Mouse (Mus musculus): ENCODE data around the gene Fam222a. TPM values are rescaled to one million over a fixed set of nuclear protein-coding genes. Genes with fewer than 3 reads are reported as not detected.

Gene Fam222a
- polyA plus RNA-seq, 1 experiment from 2014 or later, result 4.7 TPM

GRCm38 (mm10) chr5:114618851-114619250 is 51.0 kb downstream of the Fam222a start:
- H3K36me3 ChIP-seq, result no peaks in the 10 kb centered on the region
- H3K27ac ChIP-seq, result no peak overlapping the region
- 28% methylated on average over 8 of the region's 8 CpGs for WGBS
- no peak overlapping the region for H3K4me2 ChIP-seq
- no peaks in the 10 kb centered on the region for H3K27me3 ChIP-seq
- H3K9me3 ChIP-seq (replicated peaks), result no peaks in the 10 kb centered on the region
- ATAC-seq (replicated peaks; ENCODE audit: low FRiP score), result no peak
- no peaks in the 10 kb centered on the region for H3K4me1 ChIP-seq
- no peak overlapping the region for H3K9ac ChIP-seq
- H3K4me3 ChIP-seq (replicated peaks), result no peak overlapping the region

DNA sequence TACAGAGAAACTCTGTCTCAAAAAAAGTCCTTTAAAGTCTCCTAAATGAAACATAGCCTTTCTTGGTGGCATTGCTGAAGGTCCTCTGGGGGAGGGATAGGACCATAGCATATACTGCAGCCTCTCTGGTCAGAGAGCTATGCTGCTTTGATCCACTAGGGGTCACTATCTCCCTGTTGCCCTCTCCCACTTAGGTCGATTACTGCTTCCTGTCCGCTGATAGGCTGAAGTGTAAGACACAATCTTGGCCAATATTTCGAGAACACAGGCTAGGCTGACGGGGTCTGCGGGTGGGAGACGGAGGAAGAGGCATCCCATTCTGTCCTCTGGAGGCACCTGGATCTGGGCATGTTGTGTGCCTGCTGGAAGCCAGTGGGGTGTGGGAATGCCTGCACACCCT is 52.5 kb downstream of the Fam222a start:
- Histone ChIP-seq H3K9ac (no peak overlapping the region), H3K9me3 (replicated peaks) (no peaks in the 10 kb centered on the region), H3K27ac (no peak overlapping the region), H3K4me1 (no peaks in the 10 kb centered on the region), H3K4me3 (replicated peaks) (no peak overlapping the region), H3K4me2 (no peak overlapping the region), H3K27me3 (0 out of 2 replicates have a peak, but pooled peaks cover 2% of the 10 kb centered on the region), H3K36me3 (no peaks in the 10 kb centered on the region)
- ATAC-seq (replicated peaks; ENCODE audit: low FRiP score), result no peak
- 43% methylated on average over 6 of the region's 6 CpGs for WGBS

DNA sequence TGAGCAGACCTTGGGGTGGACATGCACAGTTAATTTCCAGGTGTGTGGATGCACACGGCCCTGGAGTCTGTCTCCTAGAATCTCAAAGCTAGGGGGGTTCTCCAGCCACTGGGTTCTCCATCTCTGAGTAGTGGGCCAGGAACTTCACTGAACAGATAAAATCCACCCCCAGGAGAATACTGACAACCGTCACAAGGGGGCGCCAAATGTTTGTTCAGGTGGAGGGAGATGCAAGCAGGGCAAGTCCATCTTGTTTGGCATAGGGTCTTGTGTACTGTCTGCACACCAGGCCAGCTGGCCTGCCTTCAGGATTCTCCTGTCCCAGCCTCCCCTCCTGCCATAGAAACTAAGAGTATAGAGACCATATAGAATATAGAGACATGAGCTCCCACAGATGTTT is 57.8 kb downstream of the Fam222a start:
- H3K4me2 ChIP-seq, result no peak overlapping the region
- H3K27ac ChIP-seq, result no peak overlapping the region
- no peaks in the 10 kb centered on the region for H3K9me3 ChIP-seq (replicated peaks)
- no peak for ATAC-seq (replicated peaks; ENCODE audit: low FRiP score)
- no peak overlapping the region for H3K4me3 ChIP-seq (replicated peaks)
- no peaks in the 10 kb centered on the region for H3K4me1 ChIP-seq
- no peak overlapping the region for H3K9ac ChIP-seq
- 11% methylated on average over 3 of the region's 3 CpGs for WGBS
- 0 out of 2 replicates have a peak, but pooled peaks cover 2% of the 10 kb centered on the region for H3K27me3 ChIP-seq
- peaks cover 23% of the 10 kb centered on the region for H3K36me3 ChIP-seq

GRCm38 (mm10) chr5:114631336-114631735 is 63.5 kb downstream of the Fam222a start:
- no peak overlapping the region for H3K4me3 ChIP-seq (replicated peaks)
- no peaks in the 10 kb centered on the region for H3K4me1 ChIP-seq
- 53% methylated on average over 2 of the region's 2 CpGs for WGBS
- no peak overlapping the region for H3K27ac ChIP-seq
- no peak overlapping the region for H3K9ac ChIP-seq
- ATAC-seq (replicated peaks; ENCODE audit: low FRiP score), result no peak
- no peaks in the 10 kb centered on the region for H3K27me3 ChIP-seq
- no peak overlapping the region for H3K4me2 ChIP-seq
- H3K36me3 ChIP-seq, result peaks cover 38% of the 10 kb centered on the region
- H3K9me3 ChIP-seq (replicated peaks), result no peaks in the 10 kb centered on the region

DNA sequence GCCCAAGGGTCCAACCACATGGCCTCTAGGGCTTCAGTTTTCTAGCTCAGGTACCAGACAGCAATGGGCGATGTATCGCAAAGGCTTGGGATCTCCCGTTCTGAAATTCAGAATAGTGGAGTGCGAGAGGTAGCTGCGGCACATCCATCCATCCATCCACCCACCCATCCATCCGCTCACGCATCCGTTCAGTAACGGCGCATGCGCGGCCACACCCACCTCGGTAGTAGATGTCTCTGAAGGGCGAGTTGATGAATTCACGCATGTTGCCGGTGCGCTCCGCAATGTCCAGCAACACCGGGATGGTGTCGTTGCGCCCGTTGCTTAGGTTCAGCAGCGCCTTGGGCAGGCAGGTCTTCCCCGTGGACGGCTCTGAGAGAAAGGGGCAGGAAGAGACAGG is 68.3 kb downstream of the Fam222a start:
- Histone ChIP-seq H3K9ac (no peak overlapping the region), H3K4me2 (no peak overlapping the region)
- WGBS, result 83% methylated on average over 25 of the region's 25 CpGs

GRCm38 (mm10) chr5:114638769-114639644 is 71.2 kb downstream of the Fam222a start:
- H3K9ac ChIP-seq, result 0 out of 2 replicates have a peak overlapping the region, but pooled peaks have one; percentile 17
- H3K36me3 ChIP-seq, result peaks cover 4% of the 10 kb centered on the region; the same call in 1 of the 2 replicates
- WGBS, result 12% methylated on average over 22 of the region's 22 CpGs
- H3K27ac ChIP-seq, result no peak overlapping the region
- ATAC-seq (replicated peaks; ENCODE audit: low FRiP score), result peak; percentile 80
- H3K4me2 ChIP-seq, result peak overlapping the region; percentile 54
- H3K4me1 ChIP-seq, result peaks cover 16% of the 10 kb centered on the region
- H3K27me3 ChIP-seq, result peaks cover 17% of the 10 kb centered on the region
- no peaks in the 10 kb centered on the region for H3K9me3 ChIP-seq (replicated peaks)
- peak overlapping the region; percentile 24; the same call in 1 of the 2 replicates for H3K4me3 ChIP-seq (replicated peaks)

More for the DNA sequence above, 68.3 kb downstream of the Fam222a start:
- no peak for ATAC-seq (replicated peaks; ENCODE audit: low FRiP score)
- Histone ChIP-seq H3K4me1 (peaks cover 14% of the 10 kb centered on the region), H3K4me3 (replicated peaks) (no peak overlapping the region), H3K27me3 (peaks cover 17% of the 10 kb centered on the region), H3K36me3 (peaks cover 14% of the 10 kb centered on the region), H3K27ac (no peak overlapping the region), H3K9me3 (replicated peaks) (no peaks in the 10 kb centered on the region)

DNA sequence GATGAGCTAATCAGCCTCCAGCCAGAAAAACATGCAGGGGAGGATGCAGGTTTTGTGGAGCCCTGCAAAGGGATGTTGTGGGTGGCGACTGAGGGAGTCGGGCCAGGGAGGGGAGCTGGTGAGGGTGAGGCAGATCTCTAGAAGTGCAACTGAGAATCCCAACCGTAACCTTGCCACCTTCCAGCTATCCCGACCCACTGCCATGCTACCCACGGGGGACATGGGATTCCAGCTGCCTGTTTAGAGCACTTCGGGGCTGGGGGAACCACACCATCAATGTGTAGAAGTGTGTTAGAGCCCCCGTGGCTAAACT is 71.8 kb downstream of the Fam222a start:
- Histone ChIP-seq H3K9ac (0 out of 2 replicates have a peak overlapping the region, but pooled peaks have one; percentile 17), H3K36me3 (no peaks in the 10 kb centered on the region; the same call in 1 of the 2 replicates), H3K27me3 (peaks cover 20% of the 10 kb centered on the region), H3K9me3 (replicated peaks) (no peaks in the 10 kb centered on the region), H3K4me3 (replicated peaks) (peak overlapping the region; percentile 24; the same call in 1 of the 2 replicates), H3K27ac (no peak overlapping the region), H3K4me2 (peak overlapping the region; percentile 54), H3K4me1 (peaks cover 16% of the 10 kb centered on the region)
- WGBS, result 16% methylated on average over 7 of the region's 7 CpGs
- ATAC-seq (replicated peaks; ENCODE audit: low FRiP score), result peak; percentile 62

DNA sequence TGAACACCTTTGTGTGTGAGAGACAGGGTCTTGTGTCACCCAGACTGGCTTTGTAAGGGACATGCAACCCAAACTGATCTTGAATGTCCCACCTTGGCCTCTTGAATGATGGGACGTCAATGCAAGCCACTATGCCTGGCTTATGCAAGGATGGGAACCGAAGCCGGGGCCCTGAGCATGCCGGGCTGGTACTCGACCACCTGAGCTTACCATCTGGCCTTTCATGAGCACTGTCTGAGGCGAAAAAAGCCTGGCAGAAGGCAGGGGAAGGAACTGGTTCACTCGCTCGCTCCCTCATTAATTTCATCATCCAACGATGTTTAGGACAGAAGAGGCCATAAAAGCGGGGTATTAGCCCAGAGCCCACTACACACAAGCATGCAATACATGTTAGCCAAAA is 73.0 kb downstream of the Fam222a start:
- WGBS, result 77% methylated on average over 10 of the region's 10 CpGs
- Histone ChIP-seq H3K27ac (no peak overlapping the region), H3K4me2 (no peak overlapping the region), H3K4me1 (peaks cover 21% of the 10 kb centered on the region), H3K9ac (no peak overlapping the region), H3K27me3 (peaks cover 20% of the 10 kb centered on the region), H3K4me3 (replicated peaks) (no peak overlapping the region), H3K36me3 (no peaks in the 10 kb centered on the region), H3K9me3 (replicated peaks) (no peaks in the 10 kb centered on the region)
- no peak for ATAC-seq (replicated peaks; ENCODE audit: low FRiP score)

GRCm38 (mm10) chr5:114644918-114645317 is 77.1 kb downstream of the Fam222a start:
- ATAC-seq (replicated peaks; ENCODE audit: low FRiP score), result no peak
- Histone ChIP-seq H3K4me3 (replicated peaks) (no peak overlapping the region), H3K36me3 (no peaks in the 10 kb centered on the region), H3K9me3 (replicated peaks) (no peaks in the 10 kb centered on the region), H3K4me2 (no peak overlapping the region), H3K27ac (no peak overlapping the region), H3K9ac (no peak overlapping the region), H3K4me1 (peaks cover 45% of the 10 kb centered on the region), H3K27me3 (0 out of 2 replicates have a peak, but pooled peaks cover 5% of the 10 kb centered on the region)
- 38% methylated on average over 6 of the region's 6 CpGs for WGBS

DNA sequence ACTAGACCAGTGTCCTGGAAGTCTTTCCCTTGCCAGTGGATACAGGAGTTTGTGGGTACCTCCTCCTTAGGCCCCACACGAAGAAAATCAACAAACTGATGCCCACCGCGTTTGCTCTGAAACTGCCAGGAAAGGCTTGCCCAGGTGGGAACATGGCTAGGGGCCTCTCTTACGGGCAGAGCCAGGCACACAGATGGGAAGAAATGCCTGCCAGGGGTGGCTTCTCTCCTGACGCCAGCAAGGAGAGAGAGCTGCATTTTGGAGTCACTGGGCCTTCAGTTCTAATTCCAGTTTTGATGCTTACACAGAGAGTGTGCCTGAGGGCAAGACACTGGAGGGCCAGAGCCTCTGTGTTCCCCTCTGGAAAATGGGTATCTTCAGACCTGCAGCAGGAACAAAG is 78.1 kb downstream of the Fam222a start:
- WGBS, result 90% methylated on average over 5 of the region's 5 CpGs
- H3K27ac ChIP-seq, result no peak overlapping the region
- no peak for ATAC-seq (replicated peaks; ENCODE audit: low FRiP score)

GRCm38 (mm10) chr5:114647211-114647974 is 79.6 kb downstream of the Fam222a start:
- Histone ChIP-seq H3K9ac (0 out of 2 replicates have a peak overlapping the region, but pooled peaks have one; percentile 8), H3K4me1 (peaks cover 61% of the 10 kb centered on the region), H3K36me3 (no peaks in the 10 kb centered on the region)

More for the DNA sequence above, 78.1 kb downstream of the Fam222a start:
- H3K9me3 ChIP-seq (replicated peaks), result no peaks in the 10 kb centered on the region
- H3K27me3 ChIP-seq, result 0 out of 2 replicates have a peak, but pooled peaks cover 5% of the 10 kb centered on the region
- no peaks in the 10 kb centered on the region for H3K36me3 ChIP-seq
- H3K4me2 ChIP-seq, result no peak overlapping the region
- no peak overlapping the region for H3K9ac ChIP-seq
- no peak overlapping the region for H3K4me3 ChIP-seq (replicated peaks)
- H3K4me1 ChIP-seq, result peaks cover 51% of the 10 kb centered on the region

More at GRCm38 (mm10) chr5:114647211-114647974, 79.6 kb downstream of the Fam222a start:
- Histone ChIP-seq H3K27ac (peak overlapping the region; percentile 52), H3K27me3 (0 out of 2 replicates have a peak, but pooled peaks cover 5% of the 10 kb centered on the region), H3K4me3 (replicated peaks) (peak overlapping the region; percentile 34), H3K4me2 (peak overlapping the region; percentile 62), H3K9me3 (replicated peaks) (no peaks in the 10 kb centered on the region)
- ATAC-seq (replicated peaks; ENCODE audit: low FRiP score), result peak; percentile 57
- 2% methylated on average over 27 of the region's 27 CpGs for WGBS
